Mouse (Mus musculus): ENCODE data around the gene Rps27.
A peak's percentile ranks its signal among the peaks of the same experiment; 100 is the strongest.

Gene Rps27

GRCm38 (mm10) chr3:90231075-90231474 is 17.6 kb upstream of the Rps27 start:
- no peak for DNase-seq

GRCm38 (mm10) chr3:90224331-90224730 is 10.9 kb upstream of the Rps27 start:
- DNase-seq = no peak

- DNase-seq = no peak
Measured at GRCm38 (mm10) chr3:90222941-90223340, 9.5 kb upstream of the Rps27 start.

- DNase-seq = no peak
Measured at GRCm38 (mm10) chr3:90222455-90222854, 9.0 kb upstream of the Rps27 start.

- DNase-seq = no peak
Measured at GRCm38 (mm10) chr3:90221123-90221522, 7.7 kb upstream of the Rps27 start.

- no peak for DNase-seq
Measured at GRCm38 (mm10) chr3:90220531-90220951, 7.1 kb upstream of the Rps27 start.

- DNase-seq = peak; percentile 43
Measured at GRCm38 (mm10) chr3:90220088-90220487, 6.6 kb upstream of the Rps27 start.

- no peak for DNase-seq
Measured at GRCm38 (mm10) chr3:90215825-90216380, 2.5 kb upstream of the Rps27 start.

- no peak for DNase-seq
Measured at GRCm38 (mm10) chr3:90213956-90214684, 669 bp upstream of the Rps27 start.

GRCm38 (mm10) chr3:90212723-90213122 is 728 bp downstream of the Rps27 start:
- DNase-seq = no peak

GRCm38 (mm10) chr3:90211475-90212398 is 1.7 kb downstream of the Rps27 start:
- DNase-seq = no peak

- no peak for DNase-seq
Measured at GRCm38 (mm10) chr3:90209908-90210566, 3.4 kb downstream of the Rps27 start.

- no peak for DNase-seq
Measured at GRCm38 (mm10) chr3:90208662-90209061, 4.8 kb downstream of the Rps27 start.

- DNase-seq = no peak
Measured at GRCm38 (mm10) chr3:90204582-90204981, 8.9 kb downstream of the Rps27 start.

GRCm38 (mm10) chr3:90203619-90204018 is 9.8 kb downstream of the Rps27 start:
- no peak for DNase-seq

GRCm38 (mm10) chr3:90202884-90203283 is 10.6 kb downstream of the Rps27 start:
- no peak for DNase-seq

- DNase-seq = no peak
Measured at GRCm38 (mm10) chr3:90197548-90197947, 15.9 kb downstream of the Rps27 start.

- DNase-seq = no peak
Measured at GRCm38 (mm10) chr3:90195644-90196043, 17.8 kb downstream of the Rps27 start.

- DNase-seq = no peak
Measured at GRCm38 (mm10) chr3:90194759-90195158, 18.7 kb downstream of the Rps27 start.

- DNase-seq = no peak
Measured at GRCm38 (mm10) chr3:90190859-90191510, 22.5 kb downstream of the Rps27 start.

GRCm38 (mm10) chr3:90183581-90183980 is 29.9 kb downstream of the Rps27 start:
- no peak for DNase-seq

- no peak for DNase-seq
Measured at GRCm38 (mm10) chr3:90179566-90179965, 33.9 kb downstream of the Rps27 start.

Data from layer of hippocampus, adult 9-11 months (tissue).